Mouse (Mus musculus) cerebral cortex, adult 2 months (tissue): Measurements from ENCODE around the gene Zfp148.

Experiments used
- WGBS: fragments of 180-500 bp; shearing (Covaris S2); methylation state at CpG from one replicate; pipeline ENCODE4 v1.1.7; 2018; 5-methylcytosine and 5-hydroxymethylcytosine counted together

The Zfp148 gene

GRCm38 (mm10) chr16:33536456-33536855 is 155.8 kb downstream of the Zfp148 start:
- 87% methylated on average over 8 of the region's 8 CpGs for WGBS

- WGBS, result 78% methylated on average over 21 of the region's 21 CpGs
Measured at GRCm38 (mm10) chr16:33537499-33538225, 157.0 kb downstream of the Zfp148 start.

GRCm38 (mm10) chr16:33544346-33544745 is 163.7 kb downstream of the Zfp148 start:
- 93% methylated on average over 2 of the region's 2 CpGs for WGBS

- 87% methylated on average over 4 of the region's 4 CpGs for WGBS
Measured at GRCm38 (mm10) chr16:33545530-33545929, 164.9 kb downstream of the Zfp148 start.

- 72% methylated on average over 9 of the region's 9 CpGs for WGBS
Measured at GRCm38 (mm10) chr16:33553689-33554342, 173.2 kb downstream of the Zfp148 start.
